Mouse (Mus musculus): ENCODE measurements around the gene Kmt2a. TPM values are rescaled to one million over a fixed set of nuclear protein-coding genes. Genes with fewer than 3 reads are reported as not detected.

Kmt2a gene
- polyA plus RNA-seq, 1 experiment = 12.1 TPM

- Histone ChIP-seq H3K4me3 (ENCODE audit: insufficient read depth, low read depth, low read length) (no peak overlapping the region), H3K27ac (ENCODE audit: insufficient read depth, low read depth, low read length) (no peak overlapping the region), H3K4me1 (ENCODE audit: control insufficient read depth, insufficient read depth, low read length) (peaks cover 8% of the 10 kb centered on the region), H3K27me3 (replicated peaks; ENCODE audit: control insufficient read depth, insufficient read depth, low read length) (no peaks in the 10 kb centered on the region), H3K36me3 (ENCODE audit: control insufficient read depth, insufficient read depth, low read length) (no peaks in the 10 kb centered on the region)
- no peak for TF ChIP-seq POLR2A (IDR thresholded peaks at IDR 0.05; ENCODE audit: low read depth, low read length)
- no peak for TF ChIP-seq CTCF (conservative IDR thresholded peaks at IDR 0.05; ENCODE audit: insufficient read depth, insufficient read length, low read depth, low read length)
- 76% methylated on average over 13 of the region's 13 CpGs for WGBS
- DNase-seq = no peak
Measured at GRCm38 (mm10) chr9:44868336-44869094, 12.6 kb downstream of the Kmt2a start.

GRCm38 (mm10) chr9:44867664-44868063 is 13.4 kb downstream of the Kmt2a start:
- Histone ChIP-seq H3K4me1 (ENCODE audit: control insufficient read depth, insufficient read depth, low read length) (peaks cover 8% of the 10 kb centered on the region), H3K36me3 (ENCODE audit: control insufficient read depth, insufficient read depth, low read length) (no peaks in the 10 kb centered on the region), H3K4me3 (ENCODE audit: insufficient read depth, low read depth, low read length) (no peak overlapping the region), H3K27ac (ENCODE audit: insufficient read depth, low read depth, low read length) (no peak overlapping the region), H3K27me3 (replicated peaks; ENCODE audit: control insufficient read depth, insufficient read depth, low read length) (no peaks in the 10 kb centered on the region)
- WGBS = 79% methylated on average over 3 of the region's 3 CpGs
- no peak for DNase-seq
- no peak for TF ChIP-seq CTCF (conservative IDR thresholded peaks at IDR 0.05; ENCODE audit: insufficient read depth, insufficient read length, low read depth, low read length)
- no peak for TF ChIP-seq POLR2A (IDR thresholded peaks at IDR 0.05; ENCODE audit: low read depth, low read length)

GRCm38 (mm10) chr9:44866501-44867240 is 14.4 kb downstream of the Kmt2a start:
- Histone ChIP-seq H3K4me1 (ENCODE audit: control insufficient read depth, insufficient read depth, low read length) (peaks cover 8% of the 10 kb centered on the region), H3K27ac (ENCODE audit: insufficient read depth, low read depth, low read length) (0 out of 2 replicates have a peak overlapping the region, but pooled peaks have one; percentile 20), H3K4me3 (ENCODE audit: insufficient read depth, low read depth, low read length) (no peak overlapping the region), H3K27me3 (replicated peaks; ENCODE audit: control insufficient read depth, insufficient read depth, low read length) (no peaks in the 10 kb centered on the region), H3K36me3 (ENCODE audit: control insufficient read depth, insufficient read depth, low read length) (no peaks in the 10 kb centered on the region)
- TF ChIP-seq POLR2A (IDR thresholded peaks at IDR 0.05; ENCODE audit: low read depth, low read length) = no peak
- no peak for TF ChIP-seq CTCF (conservative IDR thresholded peaks at IDR 0.05; ENCODE audit: insufficient read depth, insufficient read length, low read depth, low read length)
- 42% methylated on average over 9 of the region's 9 CpGs for WGBS
- DNase-seq = peak; percentile 56

GRCm38 (mm10) chr9:44861121-44861520 is 20.0 kb downstream of the Kmt2a start:
- DNase-seq = no peak
- H3K27ac ChIP-seq (ENCODE audit: insufficient read depth, low read depth, low read length) = no peak overlapping the region
- no peak for TF ChIP-seq POLR2A (IDR thresholded peaks at IDR 0.05; ENCODE audit: low read depth, low read length)
- no peak for TF ChIP-seq CTCF (conservative IDR thresholded peaks at IDR 0.05; ENCODE audit: insufficient read depth, insufficient read length, low read depth, low read length)
- no peaks in the 10 kb centered on the region for H3K36me3 ChIP-seq (ENCODE audit: control insufficient read depth, insufficient read depth, low read length)
- no peak overlapping the region for H3K4me3 ChIP-seq (ENCODE audit: insufficient read depth, low read depth, low read length)
- H3K4me1 ChIP-seq (ENCODE audit: control insufficient read depth, insufficient read depth, low read length) = no peaks in the 10 kb centered on the region
- no peaks in the 10 kb centered on the region for H3K27me3 ChIP-seq (replicated peaks; ENCODE audit: control insufficient read depth, insufficient read depth, low read length)

GRCm38 (mm10) chr9:44858657-44859056 is 22.4 kb downstream of the Kmt2a start:
- no peak overlapping the region for H3K4me3 ChIP-seq (ENCODE audit: insufficient read depth, low read depth, low read length)
- no peak for DNase-seq
- H3K27ac ChIP-seq (ENCODE audit: insufficient read depth, low read depth, low read length) = no peak overlapping the region
- no peaks in the 10 kb centered on the region for H3K27me3 ChIP-seq (replicated peaks; ENCODE audit: control insufficient read depth, insufficient read depth, low read length)
- TF ChIP-seq CTCF (conservative IDR thresholded peaks at IDR 0.05; ENCODE audit: insufficient read depth, insufficient read length, low read depth, low read length) = no peak
- no peak for TF ChIP-seq POLR2A (IDR thresholded peaks at IDR 0.05; ENCODE audit: low read depth, low read length)
- H3K36me3 ChIP-seq (ENCODE audit: control insufficient read depth, insufficient read depth, low read length) = no peaks in the 10 kb centered on the region
- 84% methylated on average over 3 of the region's 3 CpGs for WGBS
- H3K4me1 ChIP-seq (ENCODE audit: control insufficient read depth, insufficient read depth, low read length) = no peaks in the 10 kb centered on the region

- WGBS = 85% methylated on average over 17 of the region's 17 CpGs
- H3K4me1 ChIP-seq (ENCODE audit: control insufficient read depth, insufficient read depth, low read length) = no peaks in the 10 kb centered on the region
- TF ChIP-seq POLR2A (IDR thresholded peaks at IDR 0.05; ENCODE audit: low read depth, low read length) (no peak), CTCF (conservative IDR thresholded peaks at IDR 0.05; ENCODE audit: insufficient read depth, insufficient read length, low read depth, low read length) (no peak)
- no peak overlapping the region for H3K4me3 ChIP-seq (ENCODE audit: insufficient read depth, low read depth, low read length)
- no peak for DNase-seq
- no peak overlapping the region for H3K27ac ChIP-seq (ENCODE audit: insufficient read depth, low read depth, low read length)
- no peaks in the 10 kb centered on the region for H3K36me3 ChIP-seq (ENCODE audit: control insufficient read depth, insufficient read depth, low read length)
- H3K27me3 ChIP-seq (replicated peaks; ENCODE audit: control insufficient read depth, insufficient read depth, low read length) = no peaks in the 10 kb centered on the region
Measured at GRCm38 (mm10) chr9:44857405-44857992, 23.6 kb downstream of the Kmt2a start.

- Histone ChIP-seq H3K4me1 (ENCODE audit: control insufficient read depth, insufficient read depth, low read length) (no peaks in the 10 kb centered on the region), H3K27me3 (replicated peaks; ENCODE audit: control insufficient read depth, insufficient read depth, low read length) (no peaks in the 10 kb centered on the region), H3K36me3 (ENCODE audit: control insufficient read depth, insufficient read depth, low read length) (no peaks in the 10 kb centered on the region), H3K4me3 (ENCODE audit: insufficient read depth, low read depth, low read length) (no peak overlapping the region), H3K27ac (ENCODE audit: insufficient read depth, low read depth, low read length) (no peak overlapping the region)
- no peak for DNase-seq
- WGBS = 84% methylated on average over 6 of the region's 6 CpGs
- TF ChIP-seq POLR2A (IDR thresholded peaks at IDR 0.05; ENCODE audit: low read depth, low read length) (no peak), CTCF (conservative IDR thresholded peaks at IDR 0.05; ENCODE audit: insufficient read depth, insufficient read length, low read depth, low read length) (no peak)
Measured at GRCm38 (mm10) chr9:44855153-44855552, 25.9 kb downstream of the Kmt2a start.
